Mouse (Mus musculus) embryonic fibroblast, embryonic 13.5 days (primary cell): ENCODE data around the gene Krt75. TPM values are rescaled to one million over a fixed set of nuclear protein-coding genes. Genes with fewer than 3 reads are reported as not detected.
"Not testable (repeated sequence)": the region's sequence is repeated elsewhere in the genome, so short reads cannot be mapped to it uniquely, and the experiment has no call there.

ENCODE experiments used
- H3K27ac ChIP-seq: 2 replicates; pipeline ENCODE4 v1.5.1; 2012; ENCODE audit warnings: low read length, control low read depth, inconsistent platforms; ENCODE audit not compliant: insufficient read depth
- H3K4me1 ChIP-seq: 2 replicates; pipeline ENCODE4 v1.6.1; 2011; ENCODE audit warnings: low read length; ENCODE audit not compliant: control insufficient read depth, insufficient read depth
- H3K4me3 ChIP-seq: 2 replicates; pipeline ENCODE4 v1.5.1; 2011; ENCODE audit warnings: mild to moderate bottlenecking, control low read depth, low read length; ENCODE audit not compliant: insufficient read depth
- CTCF ChIP-seq: IDR thresholded peaks from 2 replicates; pipeline ENCODE4 v1.5.1; 2011; ENCODE audit warnings: mild to moderate bottlenecking, control low read depth, low read length, moderate library complexity, borderline replicate concordance; ENCODE audit not compliant: insufficient read depth
- POLR2A ChIP-seq: IDR thresholded peaks from 2 replicates; pipeline ENCODE4 v1.6.1; 2011; ENCODE audit warnings: low read depth, mild to moderate bottlenecking, control low read depth, low read length, moderate library complexity
- polyA plus RNA-seq: library from polyadenylated mRNA; stranded (reverse); fragments of >200 nt; gene quantifications from 2 replicates; pipeline ENCODE4 v1.2.4, GENCODE M21; 2011; ENCODE audit warnings: low read depth; ENCODE audit not compliant: missing spikeins, insufficient read length

Krt75 gene
- polyA plus RNA-seq, 1 experiment: not detected

DNA sequence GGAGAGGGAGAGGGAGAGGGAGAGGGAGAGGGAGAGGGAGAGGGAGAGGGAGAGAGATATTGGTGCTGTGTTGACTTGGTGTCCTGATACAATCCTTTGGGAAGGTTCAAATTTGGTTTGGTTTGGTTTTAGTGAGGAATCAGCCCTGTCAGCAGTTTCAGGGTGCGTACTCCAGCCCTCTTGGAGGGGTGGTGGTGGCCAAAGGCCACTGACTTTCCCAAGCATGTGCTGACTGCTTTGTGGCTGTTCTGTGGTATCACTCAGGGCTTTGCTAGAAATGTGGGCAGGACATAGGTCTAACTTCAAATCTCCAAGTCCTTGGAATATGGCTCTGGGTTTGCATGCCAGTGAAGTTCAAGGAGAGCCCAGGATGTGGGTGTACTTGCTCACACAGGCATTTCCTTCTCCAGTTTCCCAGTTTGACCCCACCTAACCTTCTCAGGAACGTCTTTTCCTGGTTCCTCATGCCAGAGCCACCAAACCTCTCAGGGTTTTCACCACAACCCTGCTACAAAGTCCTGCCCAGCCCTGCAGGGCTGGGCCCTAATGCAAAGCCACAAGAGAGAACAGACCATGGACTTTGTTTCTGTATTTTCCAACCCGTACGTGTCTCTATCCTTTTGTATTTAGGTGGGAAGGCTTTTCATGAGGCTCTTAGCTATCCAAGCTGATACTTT, 51.0 kb downstream of the Krt75 start:
- no peak for TF ChIP-seq CTCF
- TF ChIP-seq POLR2A: no peak
- 0 out of 2 replicates have a peak overlapping the region, but pooled peaks have one; percentile 23 for H3K27ac ChIP-seq

DNA sequence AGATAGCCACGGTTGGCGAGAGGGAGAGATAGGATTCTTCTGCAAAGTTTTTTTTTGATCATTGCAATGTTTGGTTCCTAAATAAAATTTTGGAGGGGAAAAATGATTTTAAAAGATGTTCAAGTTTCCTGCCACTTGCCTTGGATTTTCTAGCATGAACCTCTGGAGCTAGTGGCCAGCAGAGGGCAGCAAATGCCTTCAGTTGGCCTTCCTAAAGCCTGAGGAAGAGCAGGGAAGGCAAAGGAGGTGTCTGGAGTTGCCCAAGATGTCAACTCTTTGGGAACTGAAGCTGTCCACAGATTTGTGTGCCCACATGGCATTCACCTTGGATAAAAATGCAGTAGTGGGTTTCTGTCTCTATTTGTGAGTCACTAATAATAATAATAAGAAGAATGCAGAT, 53.9 kb downstream of the Krt75 start:
- Histone ChIP-seq H3K27ac (no peak overlapping the region), H3K4me1 (no peaks in the 10 kb centered on the region), H3K4me3 (no peak overlapping the region)
- peak; percentile 88 for TF ChIP-seq CTCF
- TF ChIP-seq POLR2A: no peak

More for the DNA sequence above, 51.0 kb downstream of the Krt75 start:
- Histone ChIP-seq H3K4me1 (no peaks in the 10 kb centered on the region), H3K4me3 (no peak overlapping the region)

DNA sequence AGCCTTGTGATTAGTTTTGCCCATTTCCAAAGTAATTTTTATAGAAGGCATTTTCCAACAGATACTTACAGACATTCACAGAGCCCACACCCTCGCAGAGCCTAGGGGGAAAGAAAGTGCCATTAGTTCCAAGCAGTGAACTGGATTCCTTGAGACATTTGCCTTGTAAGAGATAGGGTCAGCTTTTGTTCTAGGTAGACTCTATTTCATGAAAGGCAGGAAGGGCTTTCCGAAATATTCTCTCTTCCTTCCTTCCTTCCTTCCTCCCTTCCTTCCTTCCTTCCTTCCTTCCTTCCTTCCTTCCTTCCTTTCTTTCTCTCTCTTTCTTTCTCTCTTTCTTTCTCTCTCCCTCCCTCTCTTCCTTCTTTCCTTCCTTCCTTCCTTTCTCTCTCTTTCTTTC, 56.5 kb downstream of the Krt75 start, which contains the start of gene Gm49425:
Gene Gm49425, minus strand, starts transcription at position 101 of the 400 bp plus-strand sequence.
- not testable (repeated sequence) for H3K27ac ChIP-seq, H3K4me1 ChIP-seq, H3K4me3 ChIP-seq

Other genes starting within 250 kb of the Krt75 start
- gene Krt80, start 203.7 kb downstream of the Krt75 start, polyA plus RNA-seq: 2.2 and 2.4 TPM in 2 replicates
- gene Krt7, start 162.9 kb downstream of the Krt75 start, polyA plus RNA-seq: 0.98 and 1.8 TPM in 2 replicates
- not detected in 2 replicates for gene Krt87, start 135.1 kb downstream of the Krt75 start, polyA plus RNA-seq
- gene Krt88, start 126.2 kb downstream of the Krt75 start, polyA plus RNA-seq: not detected in 2 replicates
- gene Krt81, start 110.2 kb downstream of the Krt75 start, polyA plus RNA-seq: not detected in 2 replicates
- not detected in 2 replicates for gene Krt86, start 100.4 kb downstream of the Krt75 start, polyA plus RNA-seq
- gene Krt83, start 82.4 kb downstream of the Krt75 start, polyA plus RNA-seq: not detected in 2 replicates
- not detected in 2 replicates for gene Gm49425, start 56.6 kb downstream of the Krt75 start, polyA plus RNA-seq
- gene Krt84, start 41.1 kb downstream of the Krt75 start, polyA plus RNA-seq: not detected in 2 replicates
- not detected in 2 replicates for gene Krt82, start 23.2 kb downstream of the Krt75 start, polyA plus RNA-seq
- gene Krt90, start 11.0 kb downstream of the Krt75 start, polyA plus RNA-seq: not detected in 2 replicates
- not detected in 2 replicates for gene Gm5414, start 54.3 kb upstream of the Krt75 start, polyA plus RNA-seq
- not detected in 2 replicates for gene Gm5478, start 73.5 kb upstream of the Krt75 start, polyA plus RNA-seq
- not detected in 2 replicates for gene Krt6b, start 106.4 kb upstream of the Krt75 start, polyA plus RNA-seq
- not detected in 2 replicates for gene Krt6a, start 120.4 kb upstream of the Krt75 start, polyA plus RNA-seq
- gene Krt5, start 139.0 kb upstream of the Krt75 start, polyA plus RNA-seq: not detected in 2 replicates
- gene Krt71, start 169.2 kb upstream of the Krt75 start, polyA plus RNA-seq: not detected in 2 replicates
- gene Krt72, start 212.6 kb upstream of the Krt75 start, polyA plus RNA-seq: not detected in 2 replicates
- not detected in 2 replicates for gene Krt73, start 228.4 kb upstream of the Krt75 start, polyA plus RNA-seq
- not detected in 2 replicates for gene Krt2, start 244.3 kb upstream of the Krt75 start, polyA plus RNA-seq